Mouse (Mus musculus): ENCODE results near the gene Kdm4a. TPM values are rescaled to one million over a fixed set of nuclear protein-coding genes. Genes with fewer than 3 reads are reported as not detected.
A peak's percentile ranks its signal among the peaks of the same experiment; 100 is the strongest.

Kdm4a gene
- total and polyA plus RNA-seq, 3 experiments: 36.9 to 58.8 (median 43.6) TPM

DNA sequence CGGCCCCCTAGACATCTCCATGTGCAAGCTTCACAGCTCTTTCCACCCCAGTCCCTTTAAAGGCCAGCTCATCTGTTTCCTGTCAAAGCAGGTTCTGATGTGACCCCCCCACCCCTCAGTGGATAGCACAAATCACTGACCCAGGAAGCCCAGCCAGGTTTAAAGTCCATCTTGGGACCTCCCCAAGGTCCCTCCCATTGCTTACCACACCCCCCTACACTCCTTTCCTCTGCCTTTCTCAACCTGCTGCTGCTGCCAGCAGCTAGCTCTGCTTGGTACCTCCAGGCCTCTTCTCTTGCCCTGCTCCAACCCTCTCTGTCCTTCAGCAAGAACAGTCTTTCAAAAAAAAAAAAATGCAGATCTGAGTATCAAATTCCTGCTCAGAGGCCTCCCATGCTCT lies 35.0 kb upstream of the Kdm4a start:
- H3K79me2 ChIP-seq (replicated peaks; ENCODE audit: control insufficient read depth, extremely low read depth, insufficient read depth, poor library complexity, severe bottlenecking): no peaks in the 10 kb centered on the region
- peaks cover 3 to 12% of the 10 kb centered on the region in 2 experiments for H3K4me1 ChIP-seq (ENCODE audit: control insufficient read depth in 1 of 2, insufficient read depth in 2 of 2)
- in situ Hi-C loops (cut with MboI; ENCODE audit: low pct_ligation_motif_present, low pct_unique_long_range_greater_than_20kb, low sequenced_read_pairs) (no loop called here), dilution Hi-C loops (cut with MboI; ENCODE audit: extremely low pct_ligation_motif_present, extremely low pct_unique_long_range_greater_than_20kb, low sequenced_read_pairs) (no loop called here)
- H3K4me2 ChIP-seq (ENCODE audit: insufficient read depth, low read depth, poor library complexity, severe bottlenecking): no peak overlapping the region
- H3K9ac ChIP-seq (ENCODE audit: insufficient read depth, low read depth): no peak overlapping the region
- TF ChIP-seq UBTF (IDR thresholded peaks at IDR 0.05; ENCODE audit: low read depth, low read length) (no peak), CHD1 (IDR thresholded peaks at IDR 0.05; ENCODE audit: low read depth, low read length) (no peak), MEF2A (IDR thresholded peaks at IDR 0.05; ENCODE audit: borderline replicate concordance, low read depth, low read length) (no peak), GABPA (IDR thresholded peaks at IDR 0.05; ENCODE audit: insufficient replicate concordance, low read depth, low read length) (no peak), CTCF (conservative IDR thresholded peaks at IDR 0.05 in 1 of 2, IDR thresholded peaks at IDR 0.05 in 1 of 2; ENCODE audit: low read depth in 2 of 2, low read length in 2 of 2) (no peak), RCOR1 (conservative IDR thresholded peaks at IDR 0.05; ENCODE audit: low read depth, low read length) (no peak), HCFC1 (IDR thresholded peaks at IDR 0.05; ENCODE audit: low read depth, low read length) (no peak), SIN3A (IDR thresholded peaks at IDR 0.05; ENCODE audit: low read length) (no peak), JUN (IDR thresholded peaks at IDR 0.05; ENCODE audit: insufficient read depth, low read depth, low read length) (no peak), POLR2A (IDR thresholded peaks at IDR 0.05; ENCODE audit: low read depth, low read length) (no peak), ZC3H11A (IDR thresholded peaks at IDR 0.05; ENCODE audit: low read depth, low read length) (no peak), USF1 (IDR thresholded peaks at IDR 0.05; ENCODE audit: low read depth, low read length) (no peak), IRF4 (IDR thresholded peaks at IDR 0.05; ENCODE audit: low read depth, low read length) (no peak), MAZ (IDR thresholded peaks at IDR 0.05; ENCODE audit: low read depth, low read length) (no peak)
- H3K36me3 ChIP-seq (replicated peaks in 1 of 2; ENCODE audit: control insufficient read depth in 1 of 2, insufficient read depth in 1 of 2, low read length in 1 of 2): no peaks in the 10 kb centered on the region
- DNase-seq (ENCODE audit: extremely low read depth): no peak
- peaks cover 68% of the 10 kb centered on the region for H3K27me3 ChIP-seq (replicated peaks)
- H3K9me3 ChIP-seq (replicated peaks; ENCODE audit: low read length): no peaks in the 10 kb centered on the region
- no peak overlapping the region for H3K27ac ChIP-seq (ENCODE audit: insufficient read depth, low read depth)
- H3K4me3 ChIP-seq (replicated peaks in 1 of 3; ENCODE audit: low read depth in 2 of 3, low read length in 2 of 3, poor library complexity in 1 of 3): no peak overlapping the region

- dilution Hi-C loops (cut with MboI; ENCODE audit: extremely low pct_ligation_motif_present, extremely low pct_unique_long_range_greater_than_20kb, low sequenced_read_pairs): no loop called here
- no peaks in the 10 kb centered on the region for H3K79me2 ChIP-seq (replicated peaks; ENCODE audit: control insufficient read depth, extremely low read depth, insufficient read depth, poor library complexity, severe bottlenecking)
- H3K4me2 ChIP-seq (ENCODE audit: insufficient read depth, low read depth, poor library complexity, severe bottlenecking): no peak overlapping the region
- no peak overlapping the region for H3K4me3 ChIP-seq (replicated peaks in 1 of 3; ENCODE audit: low read depth in 2 of 3, low read length in 2 of 3, poor library complexity in 1 of 3)
- peaks cover 23% of the 10 kb centered on the region for H3K27me3 ChIP-seq (replicated peaks)
- H3K4me1 ChIP-seq (ENCODE audit: control insufficient read depth in 1 of 2, insufficient read depth in 2 of 2): peaks cover 0 to under 1% of the 10 kb centered on the region in 2 experiments; a peak in 1 of 4 replicates
- no peak overlapping the region for H3K9ac ChIP-seq (ENCODE audit: insufficient read depth, low read depth)
- no peak for TF ChIP-seq TCF12 (IDR thresholded peaks at IDR 0.05; ENCODE audit: low read depth, low read length)
- TF ChIP-seq HCFC1 (IDR thresholded peaks at IDR 0.05; ENCODE audit: low read depth, low read length): no peak
- no peak for TF ChIP-seq BHLHE40 (IDR thresholded peaks at IDR 0.05; ENCODE audit: low read depth, low read length)
- no peak for TF ChIP-seq SIN3A (IDR thresholded peaks at IDR 0.05; ENCODE audit: low read length)
- TF ChIP-seq NELFE (IDR thresholded peaks at IDR 0.05; ENCODE audit: low read depth, low read length): no peak
- no peak for TF ChIP-seq MAFK (IDR thresholded peaks at IDR 0.05; ENCODE audit: insufficient replicate concordance, low read length)
- no peak for TF ChIP-seq UBTF (IDR thresholded peaks at IDR 0.05; ENCODE audit: low read depth, low read length)
- peak in 1 of 2 experiments; percentile 29; a peak in 2 of 4 replicates for TF ChIP-seq CTCF (conservative IDR thresholded peaks at IDR 0.05 in 1 of 2, IDR thresholded peaks at IDR 0.05 in 1 of 2; ENCODE audit: low read depth in 2 of 2, low read length in 2 of 2)
- H3K27ac ChIP-seq (ENCODE audit: insufficient read depth, low read depth): no peak overlapping the region
- H3K36me3 ChIP-seq (replicated peaks in 1 of 2; ENCODE audit: control insufficient read depth in 1 of 2, insufficient read depth in 1 of 2, low read length in 1 of 2): no peaks in the 10 kb centered on the region
- no peaks in the 10 kb centered on the region for H3K9me3 ChIP-seq (replicated peaks; ENCODE audit: low read length)
- peak; percentile 3 for DNase-seq (ENCODE audit: extremely low read depth)
- in situ Hi-C loops (cut with MboI; ENCODE audit: low pct_ligation_motif_present, low pct_unique_long_range_greater_than_20kb, low sequenced_read_pairs): no loop called here
Observed at GRCm38 (mm10) chr4:118206918-118207640, 27.2 kb upstream of the Kdm4a start.
